Mouse (Mus musculus) CH12.LX (cell line): ENCODE results near the gene Kmt5a. TPM values are rescaled to one million over a fixed set of nuclear protein-coding genes. Genes with fewer than 3 reads are reported as not detected.
"Not testable (repeated sequence)": the region's sequence is repeated elsewhere in the genome, so short reads cannot be mapped to it uniquely, and the experiment has no call there.

Experiments used
- DNase-seq: peaks from one replicate; pipeline ENCODE4 v3.0.0-alpha.2; 2013; ENCODE audit errors: extremely low read depth
- H3K27ac ChIP-seq: 2 replicates; pipeline ENCODE4 v1.5.1; 2012; ENCODE audit warnings: low read depth, mild to moderate bottlenecking, control low read depth, moderate library complexity; ENCODE audit not compliant: insufficient read depth
- H3K27me3 ChIP-seq: replicated peaks from 2 replicates; pipeline ENCODE3; 2012; ENCODE audit warnings: inconsistent platforms
- H3K36me3 ChIP-seq, 2 experiments: replicated peaks in 1 of 2; 2 replicates each; pipeline versions ENCODE3 to v1.6.1; 2012; ENCODE audit warnings: inconsistent platforms in 1 of 2, low read length in 1 of 2, mild to moderate bottlenecking in 1 of 2, mixed read lengths in 1 of 2, moderate library complexity in 1 of 2; ENCODE audit not compliant: control insufficient read depth in 1 of 2, insufficient read depth in 1 of 2
- H3K4me1 ChIP-seq, 2 experiments: 2 replicates each; pipeline ENCODE4 v1.6.1; 2012; ENCODE audit warnings: inconsistent platforms in 1 of 2, moderate library complexity in 1 of 2; ENCODE audit not compliant: insufficient read depth in 2 of 2, control insufficient read depth in 1 of 2
- H3K4me2 ChIP-seq: 2 replicates; pipeline ENCODE4 v1.6.1; 2012; ENCODE audit warnings: low read depth, mild to moderate bottlenecking, control low read depth; ENCODE audit not compliant: poor library complexity, insufficient read depth, severe bottlenecking
- H3K4me3 ChIP-seq, 3 experiments: fragments of 150-350 bp in 1 of 3; sonication (generic) in 1 of 3; replicated peaks in 1 of 3; 2 replicates each; pipeline versions ENCODE3 to v1.5.1; 2011 to 2012; ENCODE audit warnings: low read depth in 2 of 3, low read length in 2 of 3, mild to moderate bottlenecking in 2 of 3, moderate library complexity in 2 of 3, control low read depth in 1 of 3, improper control_type of control experiment in 1 of 3, inconsistent platforms in 1 of 3, mixed read lengths in 1 of 3; ENCODE audit not compliant: poor library complexity in 1 of 3
- H3K79me2 ChIP-seq: replicated peaks from 2 replicates; pipeline ENCODE4 v1.6.1; 2012; ENCODE audit warnings: mild to moderate bottlenecking, moderate library complexity; ENCODE audit not compliant: control insufficient read depth, poor library complexity, insufficient read depth, severe bottlenecking; ENCODE audit errors: extremely low read depth
- H3K9ac ChIP-seq: 2 replicates; pipeline ENCODE4 v1.6.1; 2012; ENCODE audit warnings: low read depth, mild to moderate bottlenecking, control low read depth, moderate library complexity; ENCODE audit not compliant: insufficient read depth
- H3K9me3 ChIP-seq: replicated peaks from 2 replicates; pipeline ENCODE3; 2012; ENCODE audit warnings: low read length, inconsistent platforms, mixed read lengths
- BHLHE40 ChIP-seq: IDR thresholded peaks from 2 replicates; pipeline ENCODE4 v1.6.1; 2011; ENCODE audit warnings: mild to moderate bottlenecking, low read depth, low read length, improper control_type of control experiment
- CHD2 ChIP-seq: IDR thresholded peaks from 2 replicates; pipeline ENCODE4 v1.6.1; 2011; ENCODE audit warnings: low read length, improper control_type of control experiment
- ELF1 ChIP-seq: IDR thresholded peaks from 2 replicates; pipeline ENCODE4 v1.6.1; 2014; ENCODE audit warnings: low read depth, mild to moderate bottlenecking, inconsistent platforms, low read length, improper control_type of control experiment
- ETS1 ChIP-seq: conservative IDR thresholded peaks from 2 replicates; pipeline ENCODE4 v1.6.1; 2012; ENCODE audit warnings: low read depth, mild to moderate bottlenecking, inconsistent platforms, low read length, improper control_type of control experiment, moderate library complexity
- GABPA ChIP-seq: IDR thresholded peaks from 2 replicates; pipeline ENCODE4 v1.6.1; 2012; ENCODE audit warnings: low read depth, low read length, improper control_type of control experiment, inconsistent platforms; ENCODE audit not compliant: insufficient replicate concordance
- IRF4 ChIP-seq: IDR thresholded peaks from 2 replicates; pipeline ENCODE4 v1.6.1; 2014; ENCODE audit warnings: low read depth, mild to moderate bottlenecking, inconsistent platforms, low read length, improper control_type of control experiment
- JUN ChIP-seq: IDR thresholded peaks from 2 replicates; pipeline ENCODE4 v1.6.1; 2011; ENCODE audit warnings: low read depth, mild to moderate bottlenecking, low read length, improper control_type of control experiment, moderate library complexity; ENCODE audit not compliant: insufficient read depth
- MAFK ChIP-seq: IDR thresholded peaks from 2 replicates; pipeline ENCODE4 v1.6.1; 2011; ENCODE audit warnings: low read length, improper control_type of control experiment; ENCODE audit not compliant: insufficient replicate concordance
- MEF2A ChIP-seq: IDR thresholded peaks from 2 replicates; pipeline ENCODE4 v1.6.1; 2014; ENCODE audit warnings: low read depth, mild to moderate bottlenecking, inconsistent platforms, low read length, improper control_type of control experiment, borderline replicate concordance
- NELFE ChIP-seq: IDR thresholded peaks from 2 replicates; pipeline ENCODE4 v1.6.1; 2011; ENCODE audit warnings: low read depth, low read length, improper control_type of control experiment
- POLR2A ChIP-seq: IDR thresholded peaks from 2 replicates; pipeline ENCODE4 v1.6.1; 2011; ENCODE audit warnings: low read depth, mild to moderate bottlenecking, improper control_type of control experiment, low read length
- POLR2AphosphoS2 ChIP-seq: IDR thresholded peaks from 2 replicates; pipeline ENCODE4 v1.6.1; 2011; ENCODE audit warnings: low read depth, low read length, improper control_type of control experiment
- RAD21 ChIP-seq: IDR thresholded peaks from 2 replicates; pipeline ENCODE4 v1.6.1; 2011; ENCODE audit warnings: low read depth, mild to moderate bottlenecking, low read length, improper control_type of control experiment, moderate library complexity
- RCOR1 ChIP-seq: conservative IDR thresholded peaks from 2 replicates; pipeline ENCODE4 v1.6.1; 2012; ENCODE audit warnings: low read depth, mild to moderate bottlenecking, inconsistent platforms, low read length, improper control_type of control experiment
- SMC3 ChIP-seq: IDR thresholded peaks from 2 replicates; pipeline ENCODE4 v1.6.1; 2011; ENCODE audit warnings: low read depth, low read length, improper control_type of control experiment
- TBP ChIP-seq: conservative IDR thresholded peaks from 2 replicates; pipeline ENCODE4 v1.6.1; 2011; ENCODE audit warnings: low read depth, low read length, improper control_type of control experiment
- USF1 ChIP-seq: IDR thresholded peaks from 2 replicates; pipeline ENCODE4 v1.6.1; 2014; ENCODE audit warnings: low read depth, mild to moderate bottlenecking, inconsistent platforms, low read length, improper control_type of control experiment
- USF2 ChIP-seq: conservative IDR thresholded peaks from 2 replicates; pipeline ENCODE4 v1.6.1; 2011; ENCODE audit warnings: low read depth, low read length, improper control_type of control experiment
- ZC3H11A ChIP-seq: IDR thresholded peaks from 2 replicates; pipeline ENCODE4 v1.6.1; 2012; ENCODE audit warnings: low read depth, mild to moderate bottlenecking, inconsistent platforms, low read length, improper control_type of control experiment
- ZMIZ1 ChIP-seq: IDR thresholded peaks from 2 replicates; pipeline ENCODE4 v1.6.1; 2012; ENCODE audit warnings: low read depth, mild to moderate bottlenecking, inconsistent platforms, low read length, improper control_type of control experiment
- ZNF384 ChIP-seq: IDR thresholded peaks from 2 replicates; pipeline ENCODE4 v1.6.1; 2012; ENCODE audit warnings: low read depth, low read length, improper control_type of control experiment, inconsistent platforms
- dilution Hi-C: fragments of 300-500 bp; cut with MboI; formaldehyde crosslinking; loops from 2 replicates; pipeline ENCODE4 v1.14.3; 2020; ENCODE audit warnings: low sequenced_read_pairs; ENCODE audit not compliant: extremely low pct_unique_long_range_greater_than_20kb, extremely low pct_ligation_motif_present
- in situ Hi-C: fragments of 300-500 bp; cut with MboI; formaldehyde crosslinking; loops from 3 replicates; pipeline ENCODE4 v1.14.3; 2019; ENCODE audit warnings: low sequenced_read_pairs, low pct_ligation_motif_present, low pct_unique_long_range_greater_than_20kb, mixed read lengths
- polyA plus RNA-seq: library from polyadenylated mRNA; unstranded; fragments of >175 nt; gene quantifications from 2 replicates; pipeline ENCODE4 v1.2.1, GENCODE M21; 2012; ENCODE audit warnings: low read depth; ENCODE audit not compliant: insufficient read length
- total RNA-seq, 2 experiments: library from RNA; depleted of rRNA; stranded (reverse); fragments of 300-350 nt in 1 of 2; fragments of >200 nt in 1 of 2; gene quantifications; 2 replicates each; pipeline ENCODE4 v1.2.3; 2012 to 2014

The Kmt5a gene
- total and polyA plus RNA-seq, 3 experiments, result 55.3 to 151 (median 62.8) TPM

GRCm38 (mm10) chr5:124456762-124457161 lies 17.0 kb downstream of the Kmt5a start:
- Histone ChIP-seq H3K9me3 (no peaks in the 10 kb centered on the region), H3K4me2 (no peak overlapping the region), H3K9ac (no peak overlapping the region), H3K27me3 (no peaks in the 10 kb centered on the region), H3K4me1 (peaks cover 5 to 45% of the 10 kb centered on the region in 2 experiments), H3K36me3 (peaks cover 85 to 89% of the 10 kb centered on the region in 2 experiments), H3K4me3 (no peak overlapping the region), H3K27ac (no peak overlapping the region), H3K79me2 (peaks cover 28% of the 10 kb centered on the region)
- in situ Hi-C loops (no loop called here), dilution Hi-C loops (no loop called here)
- TF ChIP-seq JUN, result no peak
- no peak for TF ChIP-seq CHD2
- TF ChIP-seq GABPA, result no peak
- TF ChIP-seq SMC3, result no peak
- TF ChIP-seq ELF1, result no peak
- TF ChIP-seq USF2, result no peak
- no peak for TF ChIP-seq RCOR1
- no peak for DNase-seq

GRCm38 (mm10) chr5:124460922-124461321 lies 21.2 kb downstream of the Kmt5a start:
- H3K27ac ChIP-seq, dilution Hi-C loops: not testable (repeated sequence)

GRCm38 (mm10) chr5:124462297-124463025 lies 22.7 kb downstream of the Kmt5a start:
- Histone ChIP-seq H3K9ac (no peak overlapping the region), H3K79me2 (peaks cover 16% of the 10 kb centered on the region), H3K9me3 (peaks cover 3% of the 10 kb centered on the region), H3K4me3 (no peak overlapping the region), H3K27ac (no peak overlapping the region), H3K4me1 (peaks cover 3 to 46% of the 10 kb centered on the region in 2 experiments), H3K36me3 (peaks cover 85 to 87% of the 10 kb centered on the region in 2 experiments), H3K27me3 (no peaks in the 10 kb centered on the region), H3K4me2 (no peak overlapping the region)
- TF ChIP-seq TBP (no peak), MEF2A (no peak), POLR2A (peak; percentile 47; the same call in 1 of the 2 replicates), ZC3H11A (no peak), BHLHE40 (no peak), MAFK (no peak), ZNF384 (no peak), RCOR1 (peak; percentile 66; the same call in 1 of the 2 replicates), NELFE (no peak), ZMIZ1 (0 out of 2 replicates have a peak, but pooled peaks have one; percentile 53), POLR2AphosphoS2 (peak; percentile 97), IRF4 (no peak), ETS1 (no peak), JUN (no peak), USF2 (no peak), SMC3 (peak; percentile 4; the same call in 1 of the 2 replicates), USF1 (no peak), RAD21 (no peak)
- DNase-seq, result no peak
- dilution Hi-C loops, result no loop called here
- in situ Hi-C loops, result no loop called here

More at GRCm38 (mm10) chr5:124460922-124461321, 21.2 kb downstream of the Kmt5a start:
- DNase-seq, H3K4me2 ChIP-seq, in situ Hi-C loops, H3K79me2 ChIP-seq, H3K9me3 ChIP-seq, H3K4me3 ChIP-seq, H3K27me3 ChIP-seq, H3K9ac ChIP-seq: not testable (repeated sequence)
- H3K36me3 ChIP-seq, result peaks cover 86 to 89% of the 10 kb centered on the region in 2 experiments
- H3K4me1 ChIP-seq, result peaks cover 3 to 33% of the 10 kb centered on the region in 2 experiments
